Mouse (Mus musculus) central nervous system, embryonic 11.5 days (tissue): Measurements from ENCODE around the gene Gm9603. TPM values are rescaled to one million over a fixed set of nuclear protein-coding genes. Genes with fewer than 3 reads are reported as not detected.

Source experiments
- polyA plus RNA-seq: library from polyadenylated mRNA; depleted of rRNA; stranded (reverse); fragments of >200 nt; gene quantifications from 2 replicates; pipeline ENCODE4 v1.2.3, GENCODE M21; 2012; rRNA removed

Gene Gm9603
- polyA plus RNA-seq: not detected in 2 replicates

DNA sequence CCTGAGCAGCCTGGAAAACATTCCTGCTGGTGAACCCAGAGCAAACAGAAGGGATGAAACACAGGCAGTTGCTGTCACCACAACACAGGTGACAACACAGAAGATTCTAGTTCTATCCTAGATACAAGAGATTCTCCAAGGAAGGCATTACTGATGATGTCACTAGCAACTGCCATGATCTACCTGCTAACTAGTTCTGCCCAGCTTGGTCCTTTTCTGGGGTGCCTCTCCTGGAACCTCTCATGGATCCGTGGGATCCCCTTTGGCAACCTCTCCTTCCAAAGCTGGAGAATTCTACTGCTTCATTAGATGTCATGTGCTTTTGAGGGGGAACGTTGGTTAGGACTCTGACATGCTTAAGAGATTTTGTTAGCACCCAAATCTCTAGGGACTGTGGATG lies at the start of gene Gm9603:
Gene Gm9603, minus strand, starts transcription at position 101 of the 400 bp plus-strand sequence.

GRCm38 (mm10) chr14:5632928-5633327 lies 54.3 kb downstream of the Gm9603 start, which contains the start of gene Gm8265:
Gene Gm8265, minus strand, starts transcription at chr14:5633028.

Other genes with a start within 250 kb of the Gm9603 start
- 1.2 and 3.3 TPM in 2 replicates for gene Gm3194, start 232.0 kb downstream of the Gm9603 start, polyA plus RNA-seq
- gene Gm8246, start 209.6 kb downstream of the Gm9603 start, polyA plus RNA-seq: not detected in 2 replicates
- gene Gm3187, start 203.2 kb downstream of the Gm9603 start, polyA plus RNA-seq: not detected in 2 replicates
- gene Gm3488, start 185.8 kb downstream of the Gm9603 start, polyA plus RNA-seq: 2.3 and 4.2 TPM in 2 replicates
- 0.04 TPM in 1 of 2 replicates, not detected in the other for gene Gm3532, start 149.0 kb downstream of the Gm9603 start, polyA plus RNA-seq
- gene Gm8265, start 54.4 kb downstream of the Gm9603 start, polyA plus RNA-seq: not detected in 2 replicates
- gene Gm3373, start 54.1 kb upstream of the Gm9603 start, polyA plus RNA-seq: 0.42 and 0.66 TPM in 2 replicates
- gene Gm3383, start 120.5 kb upstream of the Gm9603 start, polyA plus RNA-seq: 3.3 and 4.1 TPM in 2 replicates
- gene Gm3424, start 142.9 kb upstream of the Gm9603 start, polyA plus RNA-seq: not detected in 2 replicates
- gene Gm8237, start 192.9 kb upstream of the Gm9603 start, polyA plus RNA-seq: 0.07 and 0.16 TPM in 2 replicates